Mouse (Mus musculus): ENCODE measurements at regions not wholly inside any gene's neighbourhood (a gene's known extent, or its start where the extent isn't known, plus 50 kb on each side); places are given as distances from the start of the nearest gene placed in this dataset.

GRCm38 (mm10) chrX:152918212-152918611 lies 88.1 kb upstream of the Usp51 start:
- peak; percentile 30 for DNase-seq

DNA sequence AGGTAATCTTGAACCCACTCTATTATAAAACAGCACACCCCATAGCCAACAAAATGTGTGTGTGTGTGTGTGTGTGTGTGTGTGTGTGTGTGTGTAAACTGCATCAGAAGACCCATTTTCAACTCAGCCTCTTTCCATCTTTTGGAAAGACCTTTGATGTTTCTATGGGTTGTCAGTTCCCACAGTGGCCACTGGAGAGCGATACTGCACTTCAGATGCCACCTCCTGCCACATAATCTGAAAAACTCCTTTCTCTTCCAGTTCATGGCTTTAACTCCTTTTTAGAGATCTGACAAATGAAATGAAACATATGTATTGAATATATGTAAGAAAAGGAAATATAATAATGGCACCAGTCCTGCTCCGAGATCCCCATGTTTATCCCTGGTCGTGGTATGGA lies 79.3 kb upstream of the Usp51 start:
- no peak for DNase-seq

GRCm38 (mm10) chrX:152946201-152946600 lies 60.1 kb upstream of the Usp51 start:
- no peak for DNase-seq
